Mouse (Mus musculus) midbrain, embryonic 12.5 days (tissue): Measurements from ENCODE around the gene Clec4b1. TPM values are rescaled to one million over a fixed set of nuclear protein-coding genes. Genes with fewer than 3 reads are reported as not detected.
"Not testable (repeated sequence)": the region's sequence is repeated elsewhere in the genome, so short reads cannot be mapped to it uniquely, and the experiment has no call there.

Source experiments
- ATAC-seq: fragments of 200-750 bp; cut with Nextera tagmentation; 2 replicates; pipeline ENCODE4 v1.8.0; 2017; ENCODE audit warnings: low read depth, moderate TSS enrichment, moderate library complexity; ENCODE audit not compliant: low FRiP score
- H3K27ac ChIP-seq: fragments of 300-500 bp; sonication (generic); replicated peaks from 2 replicates; pipeline ENCODE4 v1.5.1; 2016; ENCODE audit warnings: mild to moderate bottlenecking
- H3K27me3 ChIP-seq: fragments of 300-500 bp; sonication (generic); 2 replicates; pipeline ENCODE4 v1.6.1; 2016; ENCODE audit warnings: mild to moderate bottlenecking
- H3K36me3 ChIP-seq: fragments of 300-500 bp; sonication (generic); 2 replicates; pipeline ENCODE4 v1.6.1; 2016
- H3K4me1 ChIP-seq: fragments of 300-500 bp; sonication (generic); 2 replicates; pipeline ENCODE4 v1.6.1; 2016
- H3K4me2 ChIP-seq: fragments of 300-500 bp; sonication (generic); replicated peaks from 2 replicates; pipeline ENCODE4 v1.6.1; 2016; ENCODE audit warnings: mild to moderate bottlenecking, moderate library complexity
- H3K4me3 ChIP-seq: fragments of 300-500 bp; sonication (generic); 2 replicates; pipeline ENCODE4 v1.5.1; 2016; ENCODE audit warnings: mild to moderate bottlenecking
- H3K9ac ChIP-seq: fragments of 300-500 bp; sonication (generic); replicated peaks from 2 replicates; pipeline ENCODE4 v1.6.1; 2016; ENCODE audit warnings: mild to moderate bottlenecking, moderate library complexity
- H3K9me3 ChIP-seq: fragments of 300-500 bp; sonication (generic); 2 replicates; pipeline ENCODE4 v1.6.1; 2016; ENCODE audit warnings: mild to moderate bottlenecking
- WGBS: fragments of 180-500 bp; shearing (Covaris S2); methylation state at CpG from one replicate; pipeline ENCODE4 v1.1.7; 2016; 5-methylcytosine and 5-hydroxymethylcytosine counted together
- polyA plus RNA-seq: library from polyadenylated mRNA; unstranded; fragments of >200 nt; fragmentation: Nextera tagmentation; extraction: Ambion mirVana; gene quantifications from 2 replicates; pipeline ENCODE4 v1.2.1, GENCODE M21; 2016

The Clec4b1 gene
- not detected in 2 replicates for polyA plus RNA-seq

GRCm38 (mm10) chr6:123049742-123050372 is at the start of gene Clec4b1:
TSS of gene Clec4b1 (plus strand) at chr6:123049962.
- Histone ChIP-seq H3K27me3 (no peaks in the 10 kb centered on the region), H3K27ac (no peak within 1 kb of the TSS), H3K4me1 (no peaks in the 10 kb centered on the region), H3K4me3 (no peak within 1 kb of the TSS), H3K9ac (no peak within 1 kb of the TSS), H3K36me3 (no peaks in the 10 kb centered on the region), H3K4me2 (no peak within 1 kb of the TSS), H3K9me3 (0 out of 2 replicates have a peak, but pooled peaks cover 24% of the 10 kb centered on the region)
- ATAC-seq: no peak
- 88% methylated on average over 2 of the region's 2 CpGs for WGBS

- H3K4me3 ChIP-seq, ATAC-seq, H3K9ac ChIP-seq, H3K9me3 ChIP-seq, H3K4me1 ChIP-seq, H3K36me3 ChIP-seq, H3K27me3 ChIP-seq, H3K27ac ChIP-seq, H3K4me2 ChIP-seq: not testable (repeated sequence)
- 82% methylated on average over 2 of the region's 2 CpGs for WGBS
Observed at GRCm38 (mm10) chr6:123004696-123005095, 45.1 kb upstream of the Clec4b1 start.

GRCm38 (mm10) chr6:123005591-123005990 is 44.2 kb upstream of the Clec4b1 start:
- no peak overlapping the region for H3K9ac ChIP-seq
- no peak overlapping the region for H3K4me2 ChIP-seq
- no peaks in the 10 kb centered on the region for H3K27me3 ChIP-seq
- no peak for ATAC-seq
- no peak overlapping the region for H3K27ac ChIP-seq
- no peak overlapping the region for H3K4me3 ChIP-seq
- no peaks in the 10 kb centered on the region for H3K36me3 ChIP-seq
- WGBS: 63% methylated on average over 1 of the region's 1 CpGs
- no peaks in the 10 kb centered on the region for H3K9me3 ChIP-seq
- H3K4me1 ChIP-seq: no peaks in the 10 kb centered on the region

- H3K4me2 ChIP-seq: no peak overlapping the region
- H3K9me3 ChIP-seq: no peaks in the 10 kb centered on the region
- ATAC-seq: no peak
- H3K27ac ChIP-seq: no peak overlapping the region
- H3K36me3 ChIP-seq: no peaks in the 10 kb centered on the region
- H3K9ac ChIP-seq: no peak overlapping the region
- no peaks in the 10 kb centered on the region for H3K4me1 ChIP-seq
- WGBS: 92% methylated on average over 4 of the region's 4 CpGs
- H3K27me3 ChIP-seq: no peaks in the 10 kb centered on the region
- H3K4me3 ChIP-seq: no peak overlapping the region
Observed at GRCm38 (mm10) chr6:123095125-123095843, 45.5 kb downstream of the Clec4b1 start.

GRCm38 (mm10) chr6:123106128-123106527 is 56.4 kb downstream of the Clec4b1 start, which contains the start of gene Clec4a2:
TSS of gene Clec4a2 (plus strand) at chr6:123106428.
- not testable (repeated sequence) for H3K9ac ChIP-seq, H3K9me3 ChIP-seq, H3K27me3 ChIP-seq, H3K4me1 ChIP-seq, ATAC-seq, H3K27ac ChIP-seq, H3K4me2 ChIP-seq, H3K36me3 ChIP-seq, H3K4me3 ChIP-seq
- WGBS: 85% methylated on average over 1 of the region's 1 CpGs

Other genes with a start within 250 kb of the Clec4b1 start
- 22.5 and 24.8 TPM in 2 replicates for gene Slc2a3, start 248.3 kb upstream of the Clec4b1 start, polyA plus RNA-seq
- gene Foxj2, start 230.0 kb upstream of the Clec4b1 start, polyA plus RNA-seq: 5.7 and 5.8 TPM in 2 replicates
- 1.6 and 1.8 TPM in 2 replicates for gene C3ar1, start 193.8 kb upstream of the Clec4b1 start, polyA plus RNA-seq
- gene Necap1, start 175.5 kb upstream of the Clec4b1 start, polyA plus RNA-seq: 77.3 and 77.9 TPM in 2 replicates
- 1.7 and 1.9 TPM in 2 replicates for gene Clec4a1, start 128.1 kb upstream of the Clec4b1 start, polyA plus RNA-seq
- 0.92 and 1.2 TPM in 2 replicates for gene Clec4a3, start 97.4 kb upstream of the Clec4b1 start, polyA plus RNA-seq
- not detected in 2 replicates for gene Clec4a4, start 59.6 kb upstream of the Clec4b1 start, polyA plus RNA-seq
- gene Clec4a2, start 56.5 kb downstream of the Clec4b1 start, polyA plus RNA-seq: 1.2 and 1.4 TPM in 2 replicates
- not detected in 2 replicates for gene Clec4b2, start 122.9 kb downstream of the Clec4b1 start, polyA plus RNA-seq
- 1.1 and 1.6 TPM in 2 replicates for gene Clec4n, start 179.9 kb downstream of the Clec4b1 start, polyA plus RNA-seq
- gene Clec4d, start 212.1 kb downstream of the Clec4b1 start, polyA plus RNA-seq: not detected in 2 replicates
- not detected in 2 replicates for gene Clec4e, start 239.9 kb downstream of the Clec4b1 start, polyA plus RNA-seq